Mouse (Mus musculus): Measurements from ENCODE around the gene Steap3. TPM values are rescaled to one million over a fixed set of nuclear protein-coding genes. Genes with fewer than 3 reads are reported as not detected.

Steap3 gene
- total and polyA plus RNA-seq, 2 experiments, result 7.5 to 33.3 TPM

GRCm38 (mm10) chr1:120177141-120177540, 95.4 kb downstream of the Steap3 start:
- no peaks in the 10 kb centered on the region for H3K27me3 ChIP-seq (ENCODE audit: control insufficient read depth, insufficient read depth, low read length)
- H3K27ac ChIP-seq (replicated peaks; ENCODE audit: insufficient read depth, low read depth, low read length), result no peak overlapping the region
- TF ChIP-seq POLR2A (IDR thresholded peaks at IDR 0.05; ENCODE audit: extremely low read depth, insufficient read depth, low read length) (no peak), CTCF (IDR thresholded peaks at IDR 0.05; ENCODE audit: low read depth, low read length) (no peak)
- H3K9ac ChIP-seq (ENCODE audit: low read depth, low read length), result no peak overlapping the region
- WGBS, result 93% methylated on average over 8 of the region's 8 CpGs
- DNase-seq (ENCODE audit: extremely low read depth, low read depth, low spot score), result no peak
- H3K79me2 ChIP-seq (ENCODE audit: control insufficient read depth, insufficient read depth, low read length), result no peaks in the 10 kb centered on the region
- H3K4me1 ChIP-seq (ENCODE audit: control insufficient read depth, insufficient read depth, low read length), result no peaks in the 10 kb centered on the region
- H3K4me3 ChIP-seq (ENCODE audit: insufficient read depth, low read depth, low read length), result no peak overlapping the region
- H3K36me3 ChIP-seq (ENCODE audit: control insufficient read depth, insufficient read depth, low read length), result no peaks in the 10 kb centered on the region

DNA sequence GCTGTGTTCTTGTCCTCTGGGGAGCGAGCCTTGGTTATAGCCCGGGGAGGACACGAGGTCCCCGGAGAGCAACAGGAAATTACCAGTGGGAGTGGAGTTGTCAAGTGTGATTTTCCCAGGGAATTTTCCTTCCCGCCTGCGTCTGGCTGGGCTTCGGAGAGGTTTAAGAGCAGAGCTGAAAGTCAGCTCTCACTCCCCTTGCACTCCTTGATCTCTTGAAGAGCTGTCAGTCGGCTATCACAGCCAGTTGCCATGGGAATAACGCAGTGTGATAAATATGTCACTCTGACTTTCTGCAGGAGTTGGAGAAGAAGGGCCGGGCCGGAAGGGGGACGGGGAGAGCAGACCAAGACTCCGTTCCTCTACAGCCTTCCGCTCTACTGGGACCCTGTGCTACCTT, 96.2 kb downstream of the Steap3 start:
- H3K9ac ChIP-seq (ENCODE audit: low read depth, low read length), result no peak overlapping the region
- no peak for DNase-seq (ENCODE audit: extremely low read depth, low read depth, low spot score)
- no peak overlapping the region for H3K27ac ChIP-seq (replicated peaks; ENCODE audit: insufficient read depth, low read depth, low read length)
- no peaks in the 10 kb centered on the region for H3K27me3 ChIP-seq (ENCODE audit: control insufficient read depth, insufficient read depth, low read length)
- H3K4me1 ChIP-seq (ENCODE audit: control insufficient read depth, insufficient read depth, low read length), result no peaks in the 10 kb centered on the region
- no peak overlapping the region for H3K4me3 ChIP-seq (ENCODE audit: insufficient read depth, low read depth, low read length)
- H3K36me3 ChIP-seq (ENCODE audit: control insufficient read depth, insufficient read depth, low read length), result no peaks in the 10 kb centered on the region
- H3K79me2 ChIP-seq (ENCODE audit: control insufficient read depth, insufficient read depth, low read length), result no peaks in the 10 kb centered on the region
- TF ChIP-seq POLR2A (IDR thresholded peaks at IDR 0.05; ENCODE audit: extremely low read depth, insufficient read depth, low read length) (no peak), CTCF (IDR thresholded peaks at IDR 0.05; ENCODE audit: low read depth, low read length) (no peak)
- 58% methylated on average over 14 of the region's 14 CpGs for WGBS

- Histone ChIP-seq H3K9ac (ENCODE audit: low read depth, low read length) (no peak overlapping the region), H3K4me3 (ENCODE audit: insufficient read depth, low read depth, low read length) (no peak overlapping the region), H3K79me2 (ENCODE audit: control insufficient read depth, insufficient read depth, low read length) (no peaks in the 10 kb centered on the region), H3K4me1 (ENCODE audit: control insufficient read depth, insufficient read depth, low read length) (no peaks in the 10 kb centered on the region), H3K27ac (replicated peaks; ENCODE audit: insufficient read depth, low read depth, low read length) (no peak overlapping the region), H3K27me3 (ENCODE audit: control insufficient read depth, insufficient read depth, low read length) (no peaks in the 10 kb centered on the region), H3K36me3 (ENCODE audit: control insufficient read depth, insufficient read depth, low read length) (no peaks in the 10 kb centered on the region)
- 82% methylated on average over 4 of the region's 4 CpGs for WGBS
- TF ChIP-seq POLR2A (IDR thresholded peaks at IDR 0.05; ENCODE audit: extremely low read depth, insufficient read depth, low read length) (no peak), CTCF (IDR thresholded peaks at IDR 0.05; ENCODE audit: low read depth, low read length) (no peak)
- DNase-seq (ENCODE audit: extremely low read depth, low read depth, low spot score), result no peak
Observed at GRCm38 (mm10) chr1:120174991-120175390, 97.5 kb downstream of the Steap3 start.

GRCm38 (mm10) chr1:120171819-120172521, 100.5 kb downstream of the Steap3 start:
- Histone ChIP-seq H3K4me3 (ENCODE audit: insufficient read depth, low read depth, low read length) (no peak overlapping the region), H3K4me1 (ENCODE audit: control insufficient read depth, insufficient read depth, low read length) (no peaks in the 10 kb centered on the region), H3K36me3 (ENCODE audit: control insufficient read depth, insufficient read depth, low read length) (no peaks in the 10 kb centered on the region), H3K9ac (ENCODE audit: low read depth, low read length) (no peak overlapping the region), H3K27me3 (ENCODE audit: control insufficient read depth, insufficient read depth, low read length) (no peaks in the 10 kb centered on the region), H3K27ac (replicated peaks; ENCODE audit: insufficient read depth, low read depth, low read length) (no peak overlapping the region), H3K79me2 (ENCODE audit: control insufficient read depth, insufficient read depth, low read length) (no peaks in the 10 kb centered on the region)
- DNase-seq (ENCODE audit: extremely low read depth, low read depth, low spot score), result peak; percentile 27
- WGBS, result 50% methylated on average over 5 of the region's 5 CpGs
- TF ChIP-seq POLR2A (IDR thresholded peaks at IDR 0.05; ENCODE audit: extremely low read depth, insufficient read depth, low read length) (no peak), CTCF (IDR thresholded peaks at IDR 0.05; ENCODE audit: low read depth, low read length) (no peak)

DNA sequence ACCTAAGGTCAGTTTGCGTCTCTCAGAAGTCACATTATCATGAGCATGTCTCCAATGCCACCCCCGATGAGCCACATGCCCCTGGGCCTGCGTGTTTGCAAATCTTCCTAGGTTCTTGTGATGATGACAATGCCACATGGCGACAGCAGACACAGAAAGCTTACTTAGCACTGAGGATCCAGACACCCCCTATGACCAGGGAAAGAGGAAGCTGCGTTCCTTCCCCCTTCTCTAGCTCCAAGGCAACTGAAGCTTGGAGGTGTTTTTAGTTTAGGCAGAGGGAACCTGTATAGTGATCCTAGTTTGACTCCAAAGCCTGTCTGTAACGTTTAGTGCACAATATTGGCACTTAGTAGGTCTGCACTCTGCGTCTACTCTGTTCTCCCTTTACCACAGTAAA, 102.2 kb downstream of the Steap3 start:
- Histone ChIP-seq H3K4me3 (ENCODE audit: insufficient read depth, low read depth, low read length) (no peak overlapping the region), H3K27me3 (ENCODE audit: control insufficient read depth, insufficient read depth, low read length) (no peaks in the 10 kb centered on the region), H3K4me1 (ENCODE audit: control insufficient read depth, insufficient read depth, low read length) (no peaks in the 10 kb centered on the region), H3K36me3 (ENCODE audit: control insufficient read depth, insufficient read depth, low read length) (no peaks in the 10 kb centered on the region), H3K79me2 (ENCODE audit: control insufficient read depth, insufficient read depth, low read length) (no peaks in the 10 kb centered on the region), H3K27ac (replicated peaks; ENCODE audit: insufficient read depth, low read depth, low read length) (no peak overlapping the region), H3K9ac (ENCODE audit: low read depth, low read length) (no peak overlapping the region)
- TF ChIP-seq POLR2A (IDR thresholded peaks at IDR 0.05; ENCODE audit: extremely low read depth, insufficient read depth, low read length) (no peak), CTCF (IDR thresholded peaks at IDR 0.05; ENCODE audit: low read depth, low read length) (no peak)
- WGBS, result 85% methylated on average over 7 of the region's 7 CpGs
- no peak for DNase-seq (ENCODE audit: extremely low read depth, low read depth, low spot score)

DNA sequence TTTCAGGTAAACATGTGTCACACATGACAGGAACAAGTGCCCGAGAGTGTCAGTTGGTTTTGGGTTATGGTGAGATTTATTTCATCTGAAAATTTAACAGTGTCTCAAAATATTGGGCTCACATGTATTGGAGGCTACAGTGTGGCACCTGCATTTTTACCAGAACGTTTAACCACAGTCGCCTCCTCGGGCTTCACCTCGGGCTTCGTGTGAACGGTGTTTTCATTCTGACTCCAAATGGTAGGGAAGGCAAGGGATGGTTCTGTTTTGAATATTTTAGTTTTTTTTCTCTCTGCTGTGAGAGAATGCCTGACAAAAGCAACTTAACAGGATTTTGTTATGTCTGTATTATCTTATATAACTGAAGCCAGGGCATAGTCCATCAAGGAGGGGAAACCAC, 103.8 kb downstream of the Steap3 start:
- Histone ChIP-seq H3K4me3 (ENCODE audit: insufficient read depth, low read depth, low read length) (no peak overlapping the region), H3K4me1 (ENCODE audit: control insufficient read depth, insufficient read depth, low read length) (no peaks in the 10 kb centered on the region), H3K9ac (ENCODE audit: low read depth, low read length) (no peak overlapping the region), H3K36me3 (ENCODE audit: control insufficient read depth, insufficient read depth, low read length) (no peaks in the 10 kb centered on the region), H3K79me2 (ENCODE audit: control insufficient read depth, insufficient read depth, low read length) (no peaks in the 10 kb centered on the region), H3K27ac (replicated peaks; ENCODE audit: insufficient read depth, low read depth, low read length) (no peak overlapping the region), H3K27me3 (ENCODE audit: control insufficient read depth, insufficient read depth, low read length) (no peaks in the 10 kb centered on the region)
- DNase-seq (ENCODE audit: extremely low read depth, low read depth, low spot score), result no peak
- 91% methylated on average over 7 of the region's 7 CpGs for WGBS
- no peak for TF ChIP-seq CTCF (IDR thresholded peaks at IDR 0.05; ENCODE audit: low read depth, low read length)
- no peak for TF ChIP-seq POLR2A (IDR thresholded peaks at IDR 0.05; ENCODE audit: extremely low read depth, insufficient read depth, low read length)

All from liver, adult 2 months (tissue).